Mouse (Mus musculus) lung, embryonic 15.5 days (tissue): ENCODE measurements around the gene Dhrs4. TPM values are rescaled to one million over a fixed set of nuclear protein-coding genes. Genes with fewer than 3 reads are reported as not detected.

Source experiments
- ATAC-seq: fragments of 200-750 bp; cut with Nextera tagmentation; 2 replicates; pipeline ENCODE4 v1.8.0; 2017; ENCODE audit warnings: moderate number of reproducible peaks, borderline replicate concordance; ENCODE audit not compliant: low FRiP score, low TSS enrichment; ENCODE audit errors: extremely low read depth
- H3K27ac ChIP-seq: fragments of 300-500 bp; sonication (generic); 2 replicates; pipeline ENCODE4 v1.5.1; 2015; ENCODE audit warnings: moderate library complexity, mild to moderate bottlenecking, inconsistent platforms
- H3K27me3 ChIP-seq: fragments of 300-500 bp; sonication (generic); 2 replicates; pipeline ENCODE4 v1.6.1; 2015; ENCODE audit warnings: inconsistent platforms
- H3K36me3 ChIP-seq: fragments of 300-500 bp; sonication (generic); 2 replicates; pipeline ENCODE4 v1.6.1; 2015; ENCODE audit warnings: inconsistent platforms
- H3K4me1 ChIP-seq: fragments of 300-500 bp; sonication (generic); 2 replicates; pipeline ENCODE4 v1.6.1; 2015; ENCODE audit warnings: inconsistent platforms
- H3K4me2 ChIP-seq: fragments of 300-500 bp; sonication (generic); 2 replicates; pipeline ENCODE4 v1.6.1; 2015; ENCODE audit warnings: inconsistent platforms, mild to moderate bottlenecking, moderate library complexity
- H3K4me3 ChIP-seq: fragments of 300-500 bp; sonication (generic); 2 replicates; pipeline ENCODE4 v1.5.1; 2015; ENCODE audit warnings: mild to moderate bottlenecking, inconsistent platforms
- H3K9ac ChIP-seq: fragments of 300-500 bp; sonication (generic); 2 replicates; pipeline ENCODE4 v1.6.1; 2015; ENCODE audit warnings: inconsistent platforms
- H3K9me3 ChIP-seq: fragments of 300-500 bp; sonication (generic); 2 replicates; pipeline ENCODE4 v1.6.1; 2016; ENCODE audit warnings: inconsistent platforms
- WGBS: fragments of 180-500 bp; shearing (Covaris S2); methylation state at CpG from one replicate; pipeline ENCODE4 v1.1.7; 2015; 5-methylcytosine and 5-hydroxymethylcytosine counted together
- polyA plus RNA-seq: library from polyadenylated mRNA; unstranded; fragments of >200 nt; fragmentation: Nextera tagmentation; extraction: Ambion mirVana; gene quantifications from 2 replicates; pipeline ENCODE4 v1.2.1, GENCODE M21; 2015

Gene Dhrs4
- 112 and 114 TPM in 2 replicates for polyA plus RNA-seq

- peak; percentile 98 for ATAC-seq
- under 1% methylated on average over 29 of the region's 38 CpGs for WGBS
- peak within 1 kb of the TSS; percentile 71 for H3K9ac ChIP-seq
Measured at GRCm38 (mm10) chr14:55478651-55479599, at the start of gene Dhrs4. Dhrs4 (plus strand) TSS chr14:55478758.

GRCm38 (mm10) chr14:55430255-55430654 lies 48.3 kb upstream of the Dhrs4 start:
- Histone ChIP-seq H3K9me3 (no peaks in the 10 kb centered on the region), H3K36me3 (no peaks in the 10 kb centered on the region), H3K4me3 (no peak overlapping the region), H3K27ac (no peak overlapping the region), H3K27me3 (no peaks in the 10 kb centered on the region), H3K4me1 (no peaks in the 10 kb centered on the region), H3K4me2 (no peak overlapping the region), H3K9ac (no peak overlapping the region)
- no peak for ATAC-seq
- whole genome bisulfite sequencing, result 83% methylated on average over 4 of the region's 4 CpGs

More at GRCm38 (mm10) chr14:55478651-55479599, at the start of gene Dhrs4:
- Histone ChIP-seq H3K4me2 (peak within 1 kb of the TSS; percentile 65), H3K4me1 (peaks cover 17% of the 10 kb centered on the region; the same call in 1 of the 2 replicates), H3K36me3 (peaks cover 6% of the 10 kb centered on the region; the same call in 1 of the 2 replicates), H3K27ac (peak within 1 kb of the TSS; percentile 79), H3K27me3 (no peaks in the 10 kb centered on the region), H3K9me3 (no peaks in the 10 kb centered on the region), H3K4me3 (peak within 1 kb of the TSS; percentile 61)

GRCm38 (mm10) chr14:55433052-55433451 lies 45.5 kb upstream of the Dhrs4 start:
- no peaks in the 10 kb centered on the region for H3K9me3 ChIP-seq
- H3K4me2 ChIP-seq, result no peak overlapping the region
- no peak overlapping the region for H3K9ac ChIP-seq
- no peaks in the 10 kb centered on the region for H3K4me1 ChIP-seq
- no peak overlapping the region for H3K27ac ChIP-seq
- 78% methylated on average over 1 of the region's 1 CpGs for WGBS
- no peak overlapping the region for H3K4me3 ChIP-seq
- no peak for ATAC-seq
- H3K36me3 ChIP-seq, result no peaks in the 10 kb centered on the region
- H3K27me3 ChIP-seq, result no peaks in the 10 kb centered on the region

- H3K36me3 ChIP-seq, result no peaks in the 10 kb centered on the region
- H3K27me3 ChIP-seq, result no peaks in the 10 kb centered on the region
- H3K4me2 ChIP-seq, result no peak overlapping the region
- H3K9ac ChIP-seq, result no peak overlapping the region
- no peaks in the 10 kb centered on the region for H3K9me3 ChIP-seq
- no peak overlapping the region for H3K27ac ChIP-seq
- no peak overlapping the region for H3K4me3 ChIP-seq
- no peaks in the 10 kb centered on the region for H3K4me1 ChIP-seq
- ATAC-seq, result no peak
- 79% methylated on average over 3 of the region's 3 CpGs for WGBS
Measured at GRCm38 (mm10) chr14:55434825-55435224, 43.7 kb upstream of the Dhrs4 start.

GRCm38 (mm10) chr14:55437118-55437517 lies 41.4 kb upstream of the Dhrs4 start:
- Histone ChIP-seq H3K9ac (no peak overlapping the region), H3K4me2 (no peak overlapping the region), H3K27me3 (no peaks in the 10 kb centered on the region), H3K4me3 (no peak overlapping the region), H3K9me3 (no peaks in the 10 kb centered on the region), H3K27ac (no peak overlapping the region), H3K36me3 (no peaks in the 10 kb centered on the region), H3K4me1 (no peaks in the 10 kb centered on the region)
- ATAC-seq, result no peak
- 84% methylated on average over 8 of the region's 8 CpGs for WGBS

GRCm38 (mm10) chr14:55438193-55438784 lies 40.3 kb upstream of the Dhrs4 start:
- Histone ChIP-seq H3K9me3 (no peaks in the 10 kb centered on the region), H3K27me3 (no peaks in the 10 kb centered on the region), H3K36me3 (no peaks in the 10 kb centered on the region), H3K4me1 (no peaks in the 10 kb centered on the region), H3K4me2 (no peak overlapping the region), H3K4me3 (no peak overlapping the region), H3K9ac (no peak overlapping the region), H3K27ac (no peak overlapping the region)
- no peak for ATAC-seq
- WGBS, result 23% methylated on average over 6 of the region's 6 CpGs

GRCm38 (mm10) chr14:55457693-55458092 lies 20.9 kb upstream of the Dhrs4 start:
- Histone ChIP-seq H3K4me3 (no peak overlapping the region), H3K4me1 (no peaks in the 10 kb centered on the region), H3K9ac (no peak overlapping the region), H3K27ac (no peak overlapping the region), H3K27me3 (no peaks in the 10 kb centered on the region), H3K9me3 (no peaks in the 10 kb centered on the region), H3K4me2 (no peak overlapping the region), H3K36me3 (no peaks in the 10 kb centered on the region)
- WGBS, result 43% methylated on average over 2 of the region's 2 CpGs
- ATAC-seq, result no peak

- no peaks in the 10 kb centered on the region for H3K4me1 ChIP-seq
- H3K27ac ChIP-seq, result no peak overlapping the region
- no peak overlapping the region for H3K4me2 ChIP-seq
- no peaks in the 10 kb centered on the region for H3K9me3 ChIP-seq
- H3K4me3 ChIP-seq, result no peak overlapping the region
- no peaks in the 10 kb centered on the region for H3K36me3 ChIP-seq
- H3K9ac ChIP-seq, result no peak overlapping the region
- 19% methylated on average over 10 of the region's 10 CpGs for WGBS
- ATAC-seq, result no peak
- H3K27me3 ChIP-seq, result no peaks in the 10 kb centered on the region
Measured at GRCm38 (mm10) chr14:55458273-55458672, 20.3 kb upstream of the Dhrs4 start.

GRCm38 (mm10) chr14:55458761-55459160 lies 19.8 kb upstream of the Dhrs4 start:
- no peaks in the 10 kb centered on the region for H3K27me3 ChIP-seq
- H3K9me3 ChIP-seq, result no peaks in the 10 kb centered on the region
- no peaks in the 10 kb centered on the region for H3K4me1 ChIP-seq
- no peak overlapping the region for H3K4me3 ChIP-seq
- H3K4me2 ChIP-seq, result no peak overlapping the region
- no peak for ATAC-seq
- H3K9ac ChIP-seq, result no peak overlapping the region
- no peak overlapping the region for H3K27ac ChIP-seq
- 63% methylated on average over 3 of the region's 3 CpGs for WGBS
- H3K36me3 ChIP-seq, result no peaks in the 10 kb centered on the region

- ATAC-seq, result no peak
- H3K4me3 ChIP-seq, result no peak overlapping the region
- H3K4me1 ChIP-seq, result no peaks in the 10 kb centered on the region
- no peaks in the 10 kb centered on the region for H3K36me3 ChIP-seq
- 47% methylated on average over 4 of the region's 4 CpGs for WGBS
- H3K4me2 ChIP-seq, result no peak overlapping the region
- H3K9me3 ChIP-seq, result no peaks in the 10 kb centered on the region
- no peak overlapping the region for H3K27ac ChIP-seq
- no peak overlapping the region for H3K9ac ChIP-seq
- no peaks in the 10 kb centered on the region for H3K27me3 ChIP-seq
Measured at GRCm38 (mm10) chr14:55459796-55460195, 18.8 kb upstream of the Dhrs4 start.

GRCm38 (mm10) chr14:55460297-55460696 lies 18.3 kb upstream of the Dhrs4 start:
- no peak overlapping the region for H3K4me2 ChIP-seq
- H3K4me1 ChIP-seq, result no peaks in the 10 kb centered on the region
- H3K9me3 ChIP-seq, result no peaks in the 10 kb centered on the region
- WGBS, result 58% methylated on average over 10 of the region's 10 CpGs
- no peak overlapping the region for H3K4me3 ChIP-seq
- no peak for ATAC-seq
- H3K27me3 ChIP-seq, result no peaks in the 10 kb centered on the region
- H3K9ac ChIP-seq, result no peak overlapping the region
- H3K36me3 ChIP-seq, result no peaks in the 10 kb centered on the region
- no peak overlapping the region for H3K27ac ChIP-seq

- no peaks in the 10 kb centered on the region for H3K27me3 ChIP-seq
- no peak overlapping the region for H3K4me3 ChIP-seq
- H3K27ac ChIP-seq, result no peak overlapping the region
- H3K4me1 ChIP-seq, result no peaks in the 10 kb centered on the region
- 15% methylated on average over 4 of the region's 4 CpGs for WGBS
- no peak for ATAC-seq
- H3K9ac ChIP-seq, result no peak overlapping the region
- H3K4me2 ChIP-seq, result no peak overlapping the region
- no peaks in the 10 kb centered on the region for H3K36me3 ChIP-seq
- H3K9me3 ChIP-seq, result no peaks in the 10 kb centered on the region
Measured at GRCm38 (mm10) chr14:55461757-55462156, 16.8 kb upstream of the Dhrs4 start.
